8 mouse cellular contexts compared by ENCODE assay signal in genomic region chr13:35604061-35604460, GRCm38 (mm10). TPM values are rescaled to one million over a fixed set of nuclear protein-coding genes. Genes with fewer than 3 reads are reported as not detected.
DNase-seq lines count a peak whose midpoint lies in the region; ATAC-seq lines count a peak whose summit lies in the region.

No protein-coding gene starts in this region.

- H3K4me1 ChIP-seq in forebrain, embryonic 14.5 days (ENCODE audit: control insufficient read depth, insufficient read depth, low read length): no peaks in the 10 kb centered on the region
- no peaks in the 10 kb centered on the region for H3K4me1 ChIP-seq in forebrain, embryonic 13.5 days
- no peaks in the 10 kb centered on the region for H3K4me1 ChIP-seq in embryonic facial prominence, embryonic 15.5 days
- no peaks in the 10 kb centered on the region for H3K4me1 ChIP-seq in intestine, embryonic 16.5 days (ENCODE audit: control insufficient read depth, insufficient read depth, low read length)

- H3K4me3 ChIP-seq in forebrain, embryonic 14.5 days (ENCODE audit: low read depth, low read length): no peak overlapping the region
- no peak overlapping the region for H3K4me3 ChIP-seq in forebrain, embryonic 13.5 days
- H3K4me3 ChIP-seq in embryonic facial prominence, embryonic 15.5 days (replicated peaks): no peak overlapping the region
- H3K4me3 ChIP-seq in intestine, embryonic 16.5 days (ENCODE audit: low read length): no peak overlapping the region

- no peaks in the 10 kb centered on the region for H3K9me3 ChIP-seq in forebrain, embryonic 14.5 days (replicated peaks; ENCODE audit: control insufficient read depth, low read length)
- H3K9me3 ChIP-seq in forebrain, embryonic 13.5 days (replicated peaks): no peaks in the 10 kb centered on the region
- H3K9me3 ChIP-seq in embryonic facial prominence, embryonic 15.5 days (replicated peaks): no peaks in the 10 kb centered on the region
- no peaks in the 10 kb centered on the region for H3K9me3 ChIP-seq in intestine, embryonic 16.5 days (ENCODE audit: control insufficient read depth, low read length)

- WGBS in forebrain, embryonic 14.5 days: 92% methylated on average over 1 of the region's 1 CpGs
- WGBS in forebrain, embryonic 13.5 days: 100% methylated on average over 1 of the region's 1 CpGs
- 8% methylated on average over 1 of the region's 1 CpGs for WGBS in embryonic facial prominence, embryonic 15.5 days
- WGBS in intestine, embryonic 16.5 days: 30% methylated on average over 1 of the region's 1 CpGs

- H3K4me2 ChIP-seq in forebrain, embryonic 14.5 days (ENCODE audit: low read length): no peak overlapping the region
- H3K4me2 ChIP-seq in forebrain, embryonic 13.5 days: no peak overlapping the region
- H3K4me2 ChIP-seq in embryonic facial prominence, embryonic 15.5 days (replicated peaks): no peak overlapping the region
- H3K4me2 ChIP-seq in intestine, embryonic 16.5 days (ENCODE audit: low read depth, low read length): no peak overlapping the region

- peak; percentile 10 for DNase-seq in forebrain, embryonic 14.5 days (ENCODE audit: low spot score)
- peak; percentile 51 for DNase-seq in 3134 (ENCODE audit: extremely low read depth, insufficient read length, low spot score)
- no peak for DNase-seq in left cerebral cortex, adult 8-10 months (ENCODE audit: low spot score in 2 of 2)
- DNase-seq in thymus, adult 18-20 months: no peak
- DNase-seq in testis, postnatal 10 days (ENCODE audit: low spot score): no peak

- no peaks in the 10 kb centered on the region for H3K27me3 ChIP-seq in forebrain, embryonic 14.5 days (replicated peaks; ENCODE audit: control insufficient read depth, insufficient read depth, low read length)
- no peaks in the 10 kb centered on the region for H3K27me3 ChIP-seq in forebrain, embryonic 13.5 days
- no peaks in the 10 kb centered on the region for H3K27me3 ChIP-seq in embryonic facial prominence, embryonic 15.5 days
- no peaks in the 10 kb centered on the region for H3K27me3 ChIP-seq in intestine, embryonic 16.5 days (replicated peaks; ENCODE audit: control insufficient read depth, insufficient read depth, low read length)

- no peaks in the 10 kb centered on the region for H3K36me3 ChIP-seq in forebrain, embryonic 14.5 days (ENCODE audit: control insufficient read depth, insufficient read depth, low read length)
- H3K36me3 ChIP-seq in forebrain, embryonic 13.5 days (ENCODE audit: poor library complexity, severe bottlenecking): no peaks in the 10 kb centered on the region
- no peaks in the 10 kb centered on the region for H3K36me3 ChIP-seq in embryonic facial prominence, embryonic 15.5 days
- H3K36me3 ChIP-seq in intestine, embryonic 16.5 days (ENCODE audit: control insufficient read depth, insufficient read depth, low read length): no peaks in the 10 kb centered on the region

- ATAC-seq in forebrain, embryonic 14.5 days: no peak
- ATAC-seq in forebrain, embryonic 13.5 days: no peak
- peak; percentile 88 for ATAC-seq in embryonic facial prominence, embryonic 15.5 days (ENCODE audit: insufficient number of reproducible peaks, low FRiP score, low TSS enrichment, low read depth)
- peak; percentile 89 for ATAC-seq in intestine, embryonic 16.5 days

- no peak overlapping the region for H3K9ac ChIP-seq in forebrain, embryonic 14.5 days (ENCODE audit: low read length)
- H3K9ac ChIP-seq in forebrain, embryonic 13.5 days: no peak overlapping the region
- no peak overlapping the region for H3K9ac ChIP-seq in embryonic facial prominence, embryonic 15.5 days
- H3K9ac ChIP-seq in intestine, embryonic 16.5 days (ENCODE audit: low read depth, low read length): no peak overlapping the region

- no peak overlapping the region for H3K27ac ChIP-seq in forebrain, embryonic 14.5 days (ENCODE audit: low read depth, low read length)
- H3K27ac ChIP-seq in forebrain, embryonic 13.5 days: no peak overlapping the region
- 0 out of 2 replicates have a peak overlapping the region, but pooled peaks have one; percentile 48 for H3K27ac ChIP-seq in embryonic facial prominence, embryonic 15.5 days (replicated peaks)
- H3K27ac ChIP-seq in intestine, embryonic 16.5 days (ENCODE audit: low read length): no peak overlapping the region

RNA-seq across cellular contexts. Expression of gene Cdyl, which starts 55.6 kb away (rescaled TPM):
- 4.5 and 4.6 TPM in 2 replicates for polyA plus RNA-seq in forebrain, embryonic 14.5 days (2014; fragmentation: Nextera tagmentation; extraction: Ambion mirVana)
- 4.6 and 4.7 TPM in 2 replicates for polyA plus RNA-seq in forebrain, embryonic 13.5 days (2015; fragmentation: Nextera tagmentation; extraction: Ambion mirVana)
- 13.5 and 15.9 TPM in 2 replicates for polyA plus RNA-seq in embryonic facial prominence, embryonic 15.5 days (2015; fragmentation: Nextera tagmentation; extraction: Ambion mirVana)
- 3.4 and 3.5 TPM in 2 replicates for polyA plus RNA-seq in intestine, embryonic 16.5 days (2015; fragmentation: Nextera tagmentation; extraction: Ambion mirVana)
- total RNA-seq in left cerebral cortex, adult 8-10 months (2022): 10 to 100 TPM; 35.9 to 59.7 (median 48.1) TPM

Comparison
In these comparisons a context has a peak if more than half of its experiments do, and no peak if none do; other contexts are left out.
1. ATAC-seq: peak in embryonic facial prominence, embryonic 15.5 days (single experiment) and intestine, embryonic 16.5 days (single experiment); none in forebrain, embryonic 14.5 days (single experiment) and forebrain, embryonic 13.5 days (single experiment).
2. DNase-seq: peak in forebrain, embryonic 14.5 days (single experiment) and 3134 (single experiment); none in left cerebral cortex, adult 8-10 months (0 of 2), thymus, adult 18-20 months (0 of 2) and testis, postnatal 10 days (single experiment).